Mouse (Mus musculus) neural tube, embryonic 13.5 days (tissue): ENCODE results near the gene Pole4. TPM values are rescaled to one million over a fixed set of nuclear protein-coding genes. Genes with fewer than 3 reads are reported as not detected.
"Not testable (repeated sequence)": the region's sequence is repeated elsewhere in the genome, so short reads cannot be mapped to it uniquely, and the experiment has no call there.

Source experiments
- ATAC-seq: fragments of 200-750 bp; cut with Nextera tagmentation; 2 replicates; pipeline ENCODE4 v1.8.0; 2017; ENCODE audit warnings: low read depth, mild to moderate bottlenecking, moderate TSS enrichment, moderate library complexity
- H3K27ac ChIP-seq: fragments of 300-500 bp; sonication (generic); replicated peaks from 2 replicates; pipeline ENCODE4 v1.5.1; 2015; ENCODE audit warnings: moderate library complexity, mild to moderate bottlenecking, inconsistent platforms
- H3K27me3 ChIP-seq: fragments of 300-500 bp; sonication (generic); 2 replicates; pipeline ENCODE4 v1.6.1; 2015; ENCODE audit warnings: mild to moderate bottlenecking, inconsistent platforms
- H3K36me3 ChIP-seq: fragments of 300-500 bp; sonication (generic); 2 replicates; pipeline ENCODE4 v1.6.1; 2015; ENCODE audit warnings: mild to moderate bottlenecking, inconsistent platforms
- H3K4me1 ChIP-seq: fragments of 300-500 bp; sonication (generic); replicated peaks from 2 replicates; pipeline ENCODE4 v1.6.1; 2015; ENCODE audit warnings: inconsistent platforms
- H3K4me2 ChIP-seq: fragments of 300-500 bp; sonication (generic); 2 replicates; pipeline ENCODE4 v1.6.1; 2015; ENCODE audit warnings: inconsistent platforms, mild to moderate bottlenecking, moderate library complexity
- H3K4me3 ChIP-seq: fragments of 300-500 bp; sonication (generic); 2 replicates; pipeline ENCODE4 v1.5.1; 2015; ENCODE audit warnings: mild to moderate bottlenecking, inconsistent platforms
- H3K9ac ChIP-seq: fragments of 300-500 bp; sonication (generic); 2 replicates; pipeline ENCODE4 v1.6.1; 2015; ENCODE audit warnings: moderate library complexity, mild to moderate bottlenecking, inconsistent platforms
- H3K9me3 ChIP-seq: fragments of 300-500 bp; sonication (generic); 2 replicates; pipeline ENCODE4 v1.6.1; 2016; ENCODE audit warnings: inconsistent platforms
- WGBS: fragments of 180-500 bp; shearing (Covaris S2); methylation state at CpG from one replicate; pipeline ENCODE4 v1.1.7; 2015; 5-methylcytosine and 5-hydroxymethylcytosine counted together
- polyA plus RNA-seq: library from polyadenylated mRNA; unstranded; fragments of >200 nt; fragmentation: Nextera tagmentation; extraction: Ambion mirVana; gene quantifications from 2 replicates; pipeline ENCODE4 v1.2.1, GENCODE M21; 2015

Gene Pole4
- polyA plus RNA-seq, 1 experiment from 2014 or later, result 121 TPM

GRCm38 (mm10) chr6:82653169-82653525 lies 52.0 kb downstream of the Pole4 start:
- 38% methylated on average over 11 of the region's 11 CpGs for WGBS

GRCm38 (mm10) chr6:82652521-82653168 lies 52.5 kb downstream of the Pole4 start:
- Histone ChIP-seq H3K27me3 (no peaks in the 10 kb centered on the region), H3K4me3 (peak overlapping the region; percentile 73), H3K36me3 (peaks cover 3% of the 10 kb centered on the region; the same call in 1 of the 2 replicates), H3K4me1 (peaks cover 13% of the 10 kb centered on the region), H3K4me2 (peak overlapping the region; percentile 65), H3K27ac (peak overlapping the region; percentile 93), H3K9ac (peak overlapping the region; percentile 85), H3K9me3 (no peaks in the 10 kb centered on the region)
- ATAC-seq, result peak; percentile 99
- WGBS, result under 1% methylated on average over 66 of the region's 67 CpGs

More at GRCm38 (mm10) chr6:82653169-82653525, 52.0 kb downstream of the Pole4 start:
- Histone ChIP-seq H3K9ac (peak overlapping the region; percentile 85), H3K9me3 (no peaks in the 10 kb centered on the region), H3K4me2 (peak overlapping the region; percentile 65), H3K4me3 (peak overlapping the region; percentile 73), H3K27me3 (no peaks in the 10 kb centered on the region), H3K36me3 (no peaks in the 10 kb centered on the region; the same call in 1 of the 2 replicates), H3K27ac (peak overlapping the region; percentile 93), H3K4me1 (peaks cover 13% of the 10 kb centered on the region)
- no peak for ATAC-seq

GRCm38 (mm10) chr6:82649096-82649495 lies 56.1 kb downstream of the Pole4 start:
- H3K4me3 ChIP-seq, result no peak overlapping the region
- peaks cover 13% of the 10 kb centered on the region; the same call in 1 of the 2 replicates for H3K36me3 ChIP-seq
- ATAC-seq, result no peak
- H3K4me2 ChIP-seq, result no peak overlapping the region
- no peak overlapping the region for H3K9ac ChIP-seq
- H3K4me1 ChIP-seq, result peaks cover 13% of the 10 kb centered on the region
- H3K9me3 ChIP-seq, result no peaks in the 10 kb centered on the region
- no peak overlapping the region for H3K27ac ChIP-seq
- 88% methylated on average over 2 of the region's 2 CpGs for WGBS
- no peaks in the 10 kb centered on the region for H3K27me3 ChIP-seq

GRCm38 (mm10) chr6:82647940-82648655 lies 57.1 kb downstream of the Pole4 start:
- H3K9me3 ChIP-seq, result no peaks in the 10 kb centered on the region
- H3K27ac ChIP-seq, result no peak overlapping the region
- peaks cover 13% of the 10 kb centered on the region; the same call in 1 of the 2 replicates for H3K36me3 ChIP-seq
- H3K4me2 ChIP-seq, result no peak overlapping the region
- no peak for ATAC-seq
- H3K27me3 ChIP-seq, result no peaks in the 10 kb centered on the region
- H3K9ac ChIP-seq, result no peak overlapping the region
- peaks cover 13% of the 10 kb centered on the region for H3K4me1 ChIP-seq
- H3K4me3 ChIP-seq, result no peak overlapping the region
- 94% methylated on average over 1 of the region's 1 CpGs for WGBS

GRCm38 (mm10) chr6:82647001-82647400 lies 58.2 kb downstream of the Pole4 start:
- no peaks in the 10 kb centered on the region for H3K27me3 ChIP-seq
- 97% methylated on average over 1 of the region's 1 CpGs for WGBS
- H3K36me3 ChIP-seq, result peaks cover 13% of the 10 kb centered on the region; the same call in 1 of the 2 replicates
- H3K4me3 ChIP-seq, result no peak overlapping the region
- no peak overlapping the region for H3K9ac ChIP-seq
- peaks cover 9% of the 10 kb centered on the region for H3K4me1 ChIP-seq
- no peaks in the 10 kb centered on the region for H3K9me3 ChIP-seq
- no peak overlapping the region for H3K4me2 ChIP-seq
- H3K27ac ChIP-seq, result no peak overlapping the region
- no peak for ATAC-seq

GRCm38 (mm10) chr6:82640046-82640445 lies 65.1 kb downstream of the Pole4 start:
- Histone ChIP-seq H3K27ac (no peak overlapping the region), H3K9me3 (no peaks in the 10 kb centered on the region), H3K36me3 (no peaks in the 10 kb centered on the region), H3K4me1 (no peaks in the 10 kb centered on the region), H3K4me2 (no peak overlapping the region), H3K4me3 (no peak overlapping the region), H3K27me3 (no peaks in the 10 kb centered on the region), H3K9ac (no peak overlapping the region)
- ATAC-seq, result no peak
- 72% methylated on average over 4 of the region's 4 CpGs for WGBS

- not testable (repeated sequence) for ATAC-seq, H3K27me3 ChIP-seq, H3K27ac ChIP-seq, H3K36me3 ChIP-seq, H3K9me3 ChIP-seq, H3K9ac ChIP-seq, H3K4me1 ChIP-seq, H3K4me3 ChIP-seq, H3K4me2 ChIP-seq
- 96% methylated on average over 7 of the region's 8 CpGs for WGBS
Measured at GRCm38 (mm10) chr6:82625331-82625730, 79.8 kb downstream of the Pole4 start.

GRCm38 (mm10) chr6:82613201-82613600 lies 92.0 kb downstream of the Pole4 start:
- 79% methylated on average over 4 of the region's 4 CpGs for WGBS
- H3K36me3 ChIP-seq, result no peaks in the 10 kb centered on the region
- ATAC-seq, result no peak
- H3K4me1 ChIP-seq, result 0 out of 2 replicates have a peak, but pooled peaks cover 7% of the 10 kb centered on the region
- no peak overlapping the region for H3K27ac ChIP-seq
- H3K27me3 ChIP-seq, result no peaks in the 10 kb centered on the region
- no peak overlapping the region for H3K4me3 ChIP-seq
- H3K9me3 ChIP-seq, result peaks cover 7% of the 10 kb centered on the region; the same call in 1 of the 2 replicates
- H3K4me2 ChIP-seq, result no peak overlapping the region
- no peak overlapping the region for H3K9ac ChIP-seq

GRCm38 (mm10) chr6:82611049-82611448 lies 94.1 kb downstream of the Pole4 start:
- Histone ChIP-seq H3K4me2 (no peak overlapping the region), H3K36me3 (no peaks in the 10 kb centered on the region), H3K27ac (no peak overlapping the region), H3K27me3 (no peaks in the 10 kb centered on the region), H3K9me3 (no peaks in the 10 kb centered on the region), H3K4me1 (0 out of 2 replicates have a peak, but pooled peaks cover 7% of the 10 kb centered on the region), H3K4me3 (no peak overlapping the region), H3K9ac (no peak overlapping the region)
- no peak for ATAC-seq
- WGBS, result 90% methylated on average over 9 of the region's 9 CpGs

- H3K4me3 ChIP-seq, result no peak overlapping the region
- peak; percentile 59; the same call in 1 of the 2 replicates for ATAC-seq
- H3K4me2 ChIP-seq, result no peak overlapping the region
- H3K9ac ChIP-seq, result no peak overlapping the region
- H3K36me3 ChIP-seq, result no peaks in the 10 kb centered on the region
- no peaks in the 10 kb centered on the region for H3K9me3 ChIP-seq
- no peak overlapping the region for H3K27ac ChIP-seq
- WGBS, result 47% methylated on average over 7 of the region's 7 CpGs
- H3K27me3 ChIP-seq, result no peaks in the 10 kb centered on the region
- peaks cover 7% of the 10 kb centered on the region; the same call in 1 of the 2 replicates for H3K4me1 ChIP-seq
Measured at GRCm38 (mm10) chr6:82609339-82609926, 95.7 kb downstream of the Pole4 start.

- no peak for ATAC-seq
Measured at GRCm38 (mm10) chr6:82608756-82609155, 96.4 kb downstream of the Pole4 start.

GRCm38 (mm10) chr6:82604791-82605190 lies 100.4 kb downstream of the Pole4 start:
- no peak for ATAC-seq
- Histone ChIP-seq H3K9ac (no peak overlapping the region), H3K27me3 (no peaks in the 10 kb centered on the region), H3K27ac (no peak overlapping the region; the same call in 1 of the 2 replicates), H3K4me2 (no peak overlapping the region), H3K36me3 (no peaks in the 10 kb centered on the region), H3K4me1 (peaks cover 7% of the 10 kb centered on the region; the same call in 1 of the 2 replicates), H3K4me3 (no peak overlapping the region), H3K9me3 (no peaks in the 10 kb centered on the region)
- 61% methylated on average over 8 of the region's 8 CpGs for WGBS

More at GRCm38 (mm10) chr6:82608756-82609155, 96.4 kb downstream of the Pole4 start:
- no peaks in the 10 kb centered on the region for H3K36me3 ChIP-seq
- H3K4me2 ChIP-seq, result no peak overlapping the region
- WGBS, result 89% methylated on average over 4 of the region's 4 CpGs
- H3K4me1 ChIP-seq, result peaks cover 7% of the 10 kb centered on the region; the same call in 1 of the 2 replicates
- H3K27ac ChIP-seq, result no peak overlapping the region
- H3K27me3 ChIP-seq, result no peaks in the 10 kb centered on the region
- no peak overlapping the region for H3K4me3 ChIP-seq
- no peaks in the 10 kb centered on the region for H3K9me3 ChIP-seq
- H3K9ac ChIP-seq, result no peak overlapping the region
